Mouse (Mus musculus): ENCODE results near the gene Umad1.

GRCm38 (mm10) chr6:8495827-8496222, 236.7 kb downstream of the Umad1 start:
- TF ChIP-seq CTCF (conservative IDR thresholded peaks at IDR 0.05; ENCODE audit: insufficient read depth, insufficient read length, low read depth, low read length) (no peak), POLR2A (IDR thresholded peaks at IDR 0.05; ENCODE audit: low read depth, low read length) (no peak)

Data from kidney, adult 2 months (tissue).